Mouse (Mus musculus) limb, embryonic 14.5 days (tissue): ENCODE results near the gene Olfr1174-ps. TPM values are rescaled to one million over a fixed set of nuclear protein-coding genes. Genes with fewer than 3 reads are reported as not detected.
A peak's percentile ranks its signal among the peaks of the same experiment; 100 is the strongest.

ENCODE experiments used
- ATAC-seq: fragments of 200-750 bp; cut with Nextera tagmentation; 2 replicates; pipeline ENCODE4 v1.8.0; 2017; ENCODE audit warnings: low read depth, moderate number of reproducible peaks, moderate TSS enrichment; ENCODE audit not compliant: low FRiP score
- DNase-seq: peaks from one replicate; pipeline ENCODE4 v3.0.0-alpha.2; 2015; ENCODE audit warnings: low spot score
- H3K27ac ChIP-seq: fragments of 300-500 bp; sonication (generic); replicated peaks from 2 replicates; pipeline ENCODE4 v1.5.1; 2014; ENCODE audit warnings: low read depth, mild to moderate bottlenecking, low read length, moderate library complexity, mixed read lengths
- H3K27me3 ChIP-seq: fragments of 300-500 bp; sonication (generic); 2 replicates; pipeline ENCODE4 v1.6.1; 2014; ENCODE audit warnings: low read length, mixed read lengths; ENCODE audit not compliant: control insufficient read depth, insufficient read depth
- H3K36me3 ChIP-seq: fragments of 300-500 bp; sonication (generic); 2 replicates; pipeline ENCODE4 v1.6.1; 2014; ENCODE audit warnings: mild to moderate bottlenecking, low read length, moderate library complexity, mixed read lengths; ENCODE audit not compliant: control insufficient read depth, insufficient read depth
- H3K4me1 ChIP-seq: fragments of 300-500 bp; sonication (generic); 2 replicates; pipeline ENCODE4 v1.6.1; 2014; ENCODE audit warnings: antibody characterized with exemption, low read length, mixed read lengths; ENCODE audit not compliant: control insufficient read depth, insufficient read depth
- H3K4me2 ChIP-seq: fragments of 300-500 bp; sonication (generic); replicated peaks from 2 replicates; pipeline ENCODE4 v1.6.1; 2014; ENCODE audit warnings: low read depth, mild to moderate bottlenecking, low read length, moderate library complexity; ENCODE audit not compliant: severe bottlenecking
- H3K4me3 ChIP-seq: fragments of 300-500 bp; sonication (generic); replicated peaks from 2 replicates; pipeline ENCODE4 v1.5.1; 2014; ENCODE audit warnings: low read length
- H3K9ac ChIP-seq: fragments of 300-500 bp; sonication (generic); 2 replicates; pipeline ENCODE4 v1.6.1; 2014; ENCODE audit warnings: mild to moderate bottlenecking, low read depth, low read length, moderate library complexity; ENCODE audit not compliant: severe bottlenecking
- H3K9me3 ChIP-seq: fragments of 300-500 bp; sonication (generic); 2 replicates; pipeline ENCODE4 v1.6.1; 2016; ENCODE audit warnings: low read length; ENCODE audit not compliant: control insufficient read depth
- POLR2A ChIP-seq: fragments of 200-500 bp; IDR thresholded peaks from 2 replicates; pipeline ENCODE4 v1.8.0; 2012; ENCODE audit warnings: inconsistent platforms, mild to moderate bottlenecking, moderate library complexity, borderline replicate concordance; ENCODE audit not compliant: insufficient read depth, insufficient read length; ENCODE audit errors: extremely low read depth
- WGBS: fragments of 180-500 bp; shearing (Covaris S2); extraction: QIAGEN DNeasy Blood & Tissue Kit; methylation state at CpG from one replicate; pipeline ENCODE4 v1.1.7; 2014; 5-methylcytosine and 5-hydroxymethylcytosine counted together
- polyA plus RNA-seq, 2 experiments: library from polyadenylated mRNA; depleted of rRNA in 1 of 2; stranded (reverse) in 1 of 2; unstranded in 1 of 2; fragments of >200 nt; fragmentation: Nextera tagmentation in 1 of 2; extraction: Ambion mirVana in 1 of 2; gene quantifications; 2 replicates each; pipeline versions ENCODE4 v1.2.1 to v1.2.3; 2012 to 2014

The Olfr1174-ps gene
- polyA plus RNA-seq (2012; rRNA removed) (not detected in 2 replicates), polyA plus RNA-seq (2014; fragmentation: Nextera tagmentation; extraction: Ambion mirVana) (not detected in 2 replicates)

- Histone ChIP-seq H3K27me3 (no peaks in the 10 kb centered on the region), H3K4me1 (no peaks in the 10 kb centered on the region), H3K4me3 (no peak within 1 kb of the TSS), H3K4me2 (no peak within 1 kb of the TSS), H3K27ac (no peak within 1 kb of the TSS), H3K36me3 (no peaks in the 10 kb centered on the region), H3K9me3 (no peaks in the 10 kb centered on the region), H3K9ac (no peak within 1 kb of the TSS)
- no peak for TF ChIP-seq POLR2A
- 91% methylated on average over 4 of the region's 4 CpGs for WGBS
- ATAC-seq (no peak), DNase-seq (no peak)
Measured at GRCm38 (mm10) chr2:88315035-88315434, at the start of gene Olfr1174-ps. Olfr1174-ps (minus strand) TSS chr2:88315135.

- TF ChIP-seq POLR2A, result no peak
- DNase-seq (peak; percentile 74), ATAC-seq (peak; percentile 44; the same call in 1 of the 2 replicates)
Measured at GRCm38 (mm10) chr2:88356304-88356703, 41.4 kb upstream of the Olfr1174-ps start.

GRCm38 (mm10) chr2:88346392-88346791 lies 31.5 kb upstream of the Olfr1174-ps start, which contains the start of gene Olfr1177-ps:
Olfr1177-ps (minus strand) TSS chr2:88346492.
- Histone ChIP-seq H3K9me3 (no peaks in the 10 kb centered on the region), H3K36me3 (no peaks in the 10 kb centered on the region), H3K9ac (no peak within 1 kb of the TSS), H3K27ac (no peak within 1 kb of the TSS), H3K4me3 (no peak within 1 kb of the TSS), H3K4me2 (no peak within 1 kb of the TSS), H3K27me3 (no peaks in the 10 kb centered on the region), H3K4me1 (no peaks in the 10 kb centered on the region)
- ATAC-seq (no peak), DNase-seq (no peak)
- WGBS, result 79% methylated on average over 1 of the region's 1 CpGs
- TF ChIP-seq POLR2A, result no peak

More at GRCm38 (mm10) chr2:88356304-88356703, 41.4 kb upstream of the Olfr1174-ps start:
- H3K4me2 ChIP-seq, result no peak overlapping the region
- 2% methylated on average over 2 of the region's 2 CpGs for WGBS
- H3K36me3 ChIP-seq, result no peaks in the 10 kb centered on the region
- no peak overlapping the region for H3K27ac ChIP-seq
- H3K4me3 ChIP-seq, result no peak overlapping the region
- H3K9ac ChIP-seq, result no peak overlapping the region
- no peaks in the 10 kb centered on the region for H3K4me1 ChIP-seq
- H3K27me3 ChIP-seq, result no peaks in the 10 kb centered on the region
- H3K9me3 ChIP-seq, result no peaks in the 10 kb centered on the region

GRCm38 (mm10) chr2:88336421-88336820 lies 21.5 kb upstream of the Olfr1174-ps start, which contains the start of gene Olfr1176:
Olfr1176 (plus strand) TSS chr2:88336721.
- H3K4me1 ChIP-seq, result no peaks in the 10 kb centered on the region
- no peaks in the 10 kb centered on the region for H3K36me3 ChIP-seq
- no peak within 1 kb of the TSS for H3K4me3 ChIP-seq
- no peak within 1 kb of the TSS for H3K4me2 ChIP-seq
- no peak within 1 kb of the TSS for H3K27ac ChIP-seq
- WGBS, result 65% methylated on average over 1 of the region's 1 CpGs
- no peak for TF ChIP-seq POLR2A
- no peak within 1 kb of the TSS for H3K9ac ChIP-seq
- ATAC-seq (no peak), DNase-seq (no peak)
- H3K9me3 ChIP-seq, result no peaks in the 10 kb centered on the region
- H3K27me3 ChIP-seq, result no peaks in the 10 kb centered on the region

- H3K9me3 ChIP-seq, result no peaks in the 10 kb centered on the region
- no peak within 1 kb of the TSS for H3K4me2 ChIP-seq
- no peaks in the 10 kb centered on the region for H3K27me3 ChIP-seq
- ATAC-seq, result no peak
- 79% methylated on average over 2 of the region's 2 CpGs for WGBS
- H3K36me3 ChIP-seq, result no peaks in the 10 kb centered on the region
- no peaks in the 10 kb centered on the region for H3K4me1 ChIP-seq
- no peak within 1 kb of the TSS for H3K4me3 ChIP-seq
- no peak for DNase-seq
- TF ChIP-seq POLR2A, result no peak
- H3K27ac ChIP-seq, result no peak within 1 kb of the TSS
- no peak within 1 kb of the TSS for H3K9ac ChIP-seq
Measured at GRCm38 (mm10) chr2:88327115-88327514, 12.2 kb upstream of the Olfr1174-ps start, which contains the start of gene Olfr1175-ps. Olfr1175-ps (minus strand) TSS chr2:88327215.
